Mouse (Mus musculus) spleen, postnatal 14 days (tissue): ENCODE measurements around the gene Pgc.

ENCODE experiments used
- DNase-seq, 2 experiments: peaks; one replicate each; pipeline ENCODE4 v3.0.0; 2021 to 2022; ENCODE audit warnings: low spot score in 2 of 2

Gene Pgc

DNA sequence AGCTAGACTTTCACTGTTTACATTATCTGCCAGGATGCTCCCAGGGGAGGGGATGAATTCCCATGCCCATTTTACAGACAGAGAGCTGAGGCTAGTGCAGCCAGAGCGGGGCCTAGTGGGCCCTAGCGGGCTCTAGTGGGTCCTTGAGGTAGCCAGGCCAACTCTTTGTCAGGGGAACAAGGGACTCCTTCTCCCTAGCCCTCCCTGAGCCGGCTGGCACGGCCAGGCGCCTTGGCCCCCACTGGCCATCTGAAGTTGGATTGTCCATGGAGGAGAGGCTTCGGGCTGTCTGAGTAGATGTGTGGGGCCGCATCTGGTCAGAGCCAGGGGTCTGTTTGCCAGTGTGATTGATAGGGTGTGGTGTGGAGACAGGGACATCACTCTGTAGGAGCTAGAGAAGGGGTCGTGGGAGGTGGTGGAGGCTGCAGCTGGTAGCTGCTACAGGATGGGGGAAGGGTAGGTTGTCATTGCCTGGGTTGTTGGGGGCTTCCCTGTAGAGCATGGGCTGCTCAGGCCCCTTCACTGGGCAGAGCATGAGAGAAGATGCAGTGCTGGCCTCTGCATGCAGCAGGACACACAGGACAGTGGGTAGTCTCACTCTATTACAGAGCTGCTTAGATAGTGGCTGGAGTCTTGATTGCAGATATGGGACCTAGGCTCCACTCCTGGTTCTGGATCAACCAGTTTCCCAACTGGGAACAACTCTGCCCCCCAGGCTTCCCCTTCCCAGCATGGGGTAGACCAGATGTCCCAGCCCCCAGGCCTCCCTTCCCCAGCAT, 57.0 kb downstream of the Pgc start:
- DNase-seq: no peak
